Mouse (Mus musculus) cerebellum, postnatal 14 days (tissue): ENCODE data around the gene D330020A13Rik.

ENCODE experiments used
- DNase-seq, 2 experiments: peaks; one replicate each; pipeline ENCODE4 v3.0.0; 2021; ENCODE audit warnings: mixed read lengths in 2 of 2

The D330020A13Rik gene

DNA sequence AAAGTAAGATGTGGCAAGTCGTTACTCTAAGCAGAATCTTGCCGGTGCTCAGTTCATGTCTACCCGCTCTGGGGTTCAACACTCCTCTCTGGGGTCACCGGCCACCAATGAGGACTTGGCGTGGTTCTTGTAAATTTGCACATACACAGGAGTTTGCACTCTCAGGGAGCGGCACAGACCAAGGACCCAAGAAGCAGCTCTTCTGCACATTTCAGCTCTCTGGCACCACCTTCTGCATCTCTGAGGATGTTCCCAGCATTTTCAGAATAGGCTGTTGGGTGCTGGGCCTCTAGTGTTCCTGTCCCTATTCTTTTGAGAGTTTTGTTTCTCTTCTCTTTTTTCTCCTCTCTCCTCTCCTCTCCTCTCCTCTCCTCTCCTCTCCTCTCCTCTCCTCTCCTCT is 7.0 kb downstream of the D330020A13Rik start:
- DNase-seq: peak; percentile 62 to 67

DNA sequence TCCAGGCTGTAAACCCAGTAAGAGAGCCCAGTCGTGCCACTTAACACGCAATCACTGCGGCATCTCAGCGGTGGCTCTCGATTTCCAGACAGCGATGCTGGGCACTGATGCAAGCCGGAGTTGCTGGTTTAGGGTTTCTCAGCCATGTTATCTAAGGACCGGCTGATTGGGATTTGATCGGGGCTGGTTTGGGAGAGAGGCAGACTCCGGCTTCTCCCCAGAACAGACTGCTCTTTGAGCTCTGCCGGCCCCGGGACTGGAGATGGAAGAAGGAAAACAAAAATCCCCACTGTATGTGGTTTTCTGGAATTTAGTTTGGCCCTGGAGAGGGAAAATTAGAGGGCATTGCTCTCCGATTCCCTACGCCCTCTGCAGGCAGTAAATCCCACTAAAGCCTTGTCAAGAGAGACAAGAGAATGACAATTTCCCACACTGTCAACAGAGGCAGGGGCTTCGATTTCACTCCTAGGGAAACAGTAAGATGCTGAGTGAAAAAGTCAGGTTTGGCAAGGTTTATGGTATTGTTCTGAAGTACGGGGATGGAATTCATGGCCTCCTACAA is 8.7 kb downstream of the D330020A13Rik start:
- DNase-seq: peak; percentile 25 to 48

DNA sequence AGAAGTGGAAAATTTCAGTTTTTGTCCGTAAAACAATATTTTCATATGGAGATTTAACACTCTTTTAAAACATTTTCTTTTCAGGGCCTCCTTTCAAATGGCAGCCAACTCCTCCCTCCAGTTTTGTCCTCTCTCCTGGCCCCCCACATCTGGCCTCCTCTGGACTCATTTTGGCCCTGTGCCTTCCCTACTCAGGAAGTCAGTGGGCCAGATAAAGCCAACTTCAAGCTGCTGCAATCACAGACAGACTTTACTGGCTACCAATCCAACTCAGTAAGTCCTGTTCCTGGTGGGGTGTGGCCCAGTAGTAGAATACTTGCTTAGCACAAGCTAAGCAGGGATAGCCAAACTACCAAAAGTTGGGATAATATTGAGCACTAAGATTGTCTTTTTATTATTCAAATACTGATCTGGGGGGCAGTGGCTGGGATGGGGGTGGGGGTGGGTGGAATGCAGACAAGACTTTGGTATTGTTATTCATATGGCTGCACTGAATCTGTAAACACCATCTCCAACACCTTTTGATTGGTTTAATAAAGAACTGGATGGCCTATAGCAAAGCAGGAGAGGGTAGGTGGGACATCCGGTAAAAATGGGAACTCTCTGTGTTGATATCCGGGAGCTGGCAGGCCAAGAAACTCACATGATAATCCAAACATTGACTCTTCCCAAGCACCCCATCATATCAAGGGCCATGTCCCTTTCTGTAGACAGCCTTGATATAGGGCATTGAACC is 12.9 kb downstream of the D330020A13Rik start:
- no peak for DNase-seq

DNA sequence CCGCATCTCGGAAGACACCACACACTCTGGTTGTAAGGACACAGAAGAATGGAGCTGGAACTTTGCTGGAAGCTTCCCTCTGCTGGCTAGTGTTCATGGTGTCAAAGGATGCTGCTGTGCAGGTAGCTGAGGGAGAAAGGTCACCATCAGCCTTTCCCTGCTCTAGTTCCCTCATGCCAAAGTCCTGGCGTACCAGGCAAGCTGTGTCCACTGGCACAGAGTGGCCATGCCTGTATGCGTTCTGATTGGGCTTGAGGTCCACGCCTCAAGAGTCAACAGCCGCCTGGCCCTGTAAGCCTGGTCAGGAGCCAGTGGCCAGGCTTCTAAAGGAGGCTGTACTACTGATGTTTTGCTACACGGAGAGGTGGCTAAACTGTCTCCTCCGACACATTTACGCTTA is 15.2 kb downstream of the D330020A13Rik start:
- no peak for DNase-seq

DNA sequence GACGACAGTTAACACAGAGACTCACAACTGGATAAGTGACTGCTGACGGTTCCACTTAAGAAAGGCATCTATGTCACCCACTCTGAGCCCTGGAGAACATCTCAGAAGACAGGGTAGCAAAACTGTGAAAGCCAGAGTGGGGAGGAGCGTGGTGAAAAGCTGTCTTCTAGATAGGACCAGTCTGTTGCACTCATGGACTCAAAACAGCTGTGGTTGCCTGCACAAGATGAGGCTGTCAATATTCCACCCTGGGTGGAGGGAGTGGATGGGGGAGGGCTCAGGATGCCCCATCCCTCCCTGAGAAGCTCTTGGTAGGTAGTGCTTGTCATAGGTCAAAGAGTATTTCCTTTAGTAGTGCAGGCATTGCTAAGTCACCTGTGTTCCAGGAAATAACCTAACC is 15.6 kb downstream of the D330020A13Rik start:
- no peak for DNase-seq

DNA sequence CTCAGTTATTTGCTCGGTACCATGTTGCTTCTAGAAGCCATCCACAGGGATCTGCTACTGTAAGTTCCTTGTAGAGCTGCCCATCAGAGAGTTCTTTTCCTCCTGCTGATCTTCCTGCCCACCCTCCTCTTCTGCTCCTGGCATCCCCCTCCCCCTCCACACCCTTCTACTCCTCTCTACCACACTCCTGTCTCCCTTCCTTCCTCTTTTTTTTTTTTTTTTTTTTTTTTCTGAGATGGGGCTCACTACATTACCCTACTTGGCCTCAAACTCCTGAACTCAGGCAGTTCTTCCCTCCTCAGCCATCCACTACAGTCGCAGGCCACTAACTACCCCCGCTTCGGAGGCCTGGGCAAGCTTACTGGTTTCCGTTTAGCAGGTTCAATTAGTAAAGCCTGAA is 18.3 kb downstream of the D330020A13Rik start:
- no peak for DNase-seq

DNA sequence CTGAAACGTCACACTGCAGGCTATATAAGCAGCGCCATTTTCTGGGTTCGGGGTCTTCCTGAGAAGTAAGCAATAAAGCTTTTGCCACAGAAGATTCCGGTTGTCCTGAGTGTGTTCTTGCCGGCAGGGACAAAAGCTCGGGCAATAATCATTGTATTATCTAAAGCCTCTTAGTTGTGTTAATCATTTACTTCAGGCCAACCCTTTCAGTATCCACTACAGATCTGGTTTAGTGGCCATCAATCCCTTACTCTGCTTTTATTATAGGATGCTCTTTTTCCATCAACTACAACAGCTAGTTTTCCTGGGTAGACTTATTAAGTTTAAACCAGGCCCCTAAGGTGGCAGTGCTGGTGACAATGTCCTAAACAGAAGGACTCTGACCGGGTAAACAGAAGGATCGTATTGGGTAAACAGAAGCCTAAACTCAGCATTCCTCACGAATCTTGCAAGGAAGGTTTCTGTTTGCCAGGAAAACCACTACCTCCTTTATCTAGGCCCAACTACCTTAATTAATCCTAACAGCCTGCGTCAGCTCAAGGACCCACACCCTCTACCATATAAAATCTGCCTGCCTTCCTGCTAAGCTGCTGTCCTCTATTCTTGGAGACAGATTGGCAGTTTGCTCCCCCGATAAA is 24.3 kb downstream of the D330020A13Rik start:
- no peak for DNase-seq

DNA sequence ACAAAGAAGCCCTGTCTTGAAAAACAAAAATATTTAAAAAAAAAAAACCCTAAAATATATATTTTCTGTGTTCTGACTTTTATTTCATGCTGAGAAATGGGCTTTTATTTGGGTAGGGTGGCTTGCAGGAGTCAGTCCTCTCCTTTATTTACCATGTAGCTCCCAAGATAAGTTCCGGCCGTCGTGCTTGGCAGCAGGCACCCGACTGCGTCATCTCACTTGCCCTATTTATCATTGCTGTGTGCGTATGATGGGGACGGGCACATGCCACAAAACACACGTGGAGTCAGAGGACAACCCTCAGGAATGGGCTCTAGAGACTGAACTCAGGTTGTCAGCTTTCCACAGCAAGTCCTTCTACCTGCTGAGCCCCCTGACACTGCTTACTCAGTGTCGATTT is 25.0 kb downstream of the D330020A13Rik start:
- DNase-seq: no peak

DNA sequence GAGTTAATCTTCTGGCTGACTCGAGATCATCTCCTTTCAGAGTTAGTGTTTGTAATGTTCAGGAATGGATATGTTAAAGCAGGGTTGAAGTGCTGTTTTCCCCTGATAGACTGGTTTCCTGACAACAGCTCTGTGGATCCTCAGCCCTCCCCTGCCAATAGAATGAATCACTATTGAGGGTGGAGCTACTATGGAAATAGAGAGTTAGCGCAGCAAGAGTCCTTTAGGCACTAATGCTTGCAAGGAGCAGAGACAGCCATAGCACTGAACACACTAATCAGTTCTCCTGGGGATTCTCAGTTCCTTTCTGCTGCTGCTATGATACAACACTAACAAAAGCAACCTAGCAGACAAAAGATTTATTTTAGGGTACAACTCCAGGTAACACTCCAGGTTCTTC is 26.2 kb downstream of the D330020A13Rik start:
- DNase-seq: no peak

DNA sequence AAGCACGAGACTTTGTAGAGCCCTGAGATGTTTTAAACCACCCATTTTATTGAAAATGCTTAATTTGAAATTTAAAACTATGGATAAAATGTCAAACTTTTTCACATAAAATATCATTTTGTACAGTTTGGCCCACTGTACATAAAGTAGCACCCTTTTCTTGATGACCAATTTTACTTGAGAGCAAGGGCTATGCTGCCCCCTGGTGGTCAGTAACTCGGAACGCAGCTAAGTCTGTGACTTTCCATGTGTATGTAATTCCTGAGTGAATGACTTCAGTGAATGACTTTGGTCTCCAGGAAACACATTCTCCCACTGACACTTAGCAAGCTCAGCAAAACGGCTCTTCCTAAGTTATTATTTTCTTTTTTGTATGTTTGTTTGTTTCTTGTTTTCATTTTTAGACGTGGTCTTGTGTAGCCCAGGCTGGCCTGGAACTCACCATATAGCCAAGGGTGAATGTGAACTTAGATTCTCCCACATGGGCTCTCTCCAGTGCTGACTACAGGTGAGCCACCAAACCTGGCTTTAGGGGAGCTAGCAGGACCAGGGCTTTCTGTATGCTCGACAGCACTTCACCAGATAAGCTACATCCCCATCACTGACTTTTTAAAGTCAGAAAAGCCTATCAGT is 30.2 kb downstream of the D330020A13Rik start:
- peak; percentile 81 to 83 for DNase-seq

DNA sequence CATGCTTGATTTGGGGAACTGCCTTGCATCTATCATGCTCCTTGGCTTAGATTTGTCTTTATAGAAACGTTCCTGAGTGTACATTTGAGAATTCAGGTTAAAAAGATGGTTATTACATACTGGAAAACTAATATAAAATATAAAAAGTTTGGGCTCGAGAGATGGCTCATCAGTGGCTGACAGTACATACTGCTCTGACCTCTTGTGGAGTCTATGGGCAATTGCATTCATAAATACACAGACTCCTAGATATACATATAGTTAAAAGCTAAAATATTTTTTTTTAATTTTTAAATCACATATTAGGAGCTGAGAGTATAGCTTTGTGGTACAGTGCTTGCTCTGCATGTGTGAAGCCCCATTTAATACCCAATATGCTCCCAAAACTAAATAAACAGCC is 38.2 kb downstream of the D330020A13Rik start:
- DNase-seq: no peak

DNA sequence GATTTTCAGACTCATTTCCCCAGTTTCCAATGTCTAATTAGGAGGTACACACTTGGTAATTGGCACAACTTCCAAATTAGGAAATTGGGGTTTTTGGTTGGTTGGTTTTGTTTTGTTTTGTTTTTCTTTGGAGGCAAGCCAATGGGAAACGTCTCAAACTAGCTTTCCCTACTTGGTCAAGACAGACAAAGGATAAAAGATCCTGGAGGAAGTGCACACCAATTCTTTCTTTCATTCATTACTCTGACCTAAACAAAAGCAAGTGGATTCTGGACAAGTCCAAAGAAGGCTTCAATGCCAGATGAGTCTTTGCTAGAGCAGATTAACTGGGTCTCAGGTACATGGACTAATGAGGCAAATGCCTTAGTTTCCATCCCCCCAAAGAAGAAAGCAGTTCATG is 49.8 kb downstream of the D330020A13Rik start:
- DNase-seq: no peak
